Mouse (Mus musculus) hindbrain, embryonic 16.5 days (tissue): ENCODE measurements around the gene Emilin2. TPM values are rescaled to one million over a fixed set of nuclear protein-coding genes. Genes with fewer than 3 reads are reported as not detected.

Source experiments
- ATAC-seq: fragments of 200-750 bp; cut with Nextera tagmentation; 2 replicates; pipeline ENCODE4 v1.8.0; 2017; ENCODE audit warnings: moderate TSS enrichment, moderate library complexity
- H3K27ac ChIP-seq: fragments of 300-500 bp; sonication (generic); 2 replicates; pipeline ENCODE4 v1.5.1; 2014; ENCODE audit warnings: low read depth, mild to moderate bottlenecking, control low read depth, low read length, moderate library complexity
- H3K27me3 ChIP-seq: fragments of 300-500 bp; sonication (generic); replicated peaks from 2 replicates; pipeline ENCODE4 v1.6.1; 2014; ENCODE audit warnings: low read length; ENCODE audit not compliant: control insufficient read depth, insufficient read depth
- H3K36me3 ChIP-seq: fragments of 300-500 bp; sonication (generic); 2 replicates; pipeline ENCODE4 v1.6.1; 2014; ENCODE audit warnings: mild to moderate bottlenecking, low read length, moderate library complexity, mixed read lengths; ENCODE audit not compliant: control insufficient read depth, insufficient read depth
- H3K4me1 ChIP-seq: fragments of 300-500 bp; sonication (generic); 2 replicates; pipeline ENCODE4 v1.6.1; 2014; ENCODE audit warnings: low read depth, low read length; ENCODE audit not compliant: control insufficient read depth, insufficient read depth
- H3K4me2 ChIP-seq: fragments of 300-500 bp; sonication (generic); 2 replicates; pipeline ENCODE4 v1.6.1; 2014; ENCODE audit warnings: mild to moderate bottlenecking, low read length, control low read depth, moderate library complexity
- H3K4me3 ChIP-seq: fragments of 300-500 bp; sonication (generic); 2 replicates; pipeline ENCODE4 v1.5.1; 2014; ENCODE audit warnings: mild to moderate bottlenecking, low read length, control low read depth, moderate library complexity
- H3K9ac ChIP-seq: fragments of 300-500 bp; sonication (generic); 2 replicates; pipeline ENCODE4 v1.6.1; 2014; ENCODE audit warnings: low read depth, mild to moderate bottlenecking, control low read depth, low read length, moderate library complexity
- H3K9me3 ChIP-seq: fragments of 300-500 bp; sonication (generic); 2 replicates; pipeline ENCODE4 v1.6.1; 2014; ENCODE audit warnings: mild to moderate bottlenecking, low read length, moderate library complexity; ENCODE audit not compliant: control insufficient read depth
- WGBS: fragments of 180-500 bp; shearing (Covaris S2); extraction: QIAGEN DNeasy Blood & Tissue Kit; methylation state at CpG from one replicate; pipeline ENCODE4 v1.1.7; 2014; 5-methylcytosine and 5-hydroxymethylcytosine counted together
- polyA plus RNA-seq: library from polyadenylated mRNA; unstranded; fragments of >200 nt; fragmentation: Nextera tagmentation; extraction: Ambion mirVana; gene quantifications from 2 replicates; pipeline ENCODE4 v1.2.1, GENCODE M21; 2015

The Emilin2 gene
- polyA plus RNA-seq, 1 experiment from 2014 or later = 2.2 TPM

- Histone ChIP-seq H3K27me3 (no peaks in the 10 kb centered on the region), H3K9me3 (no peaks in the 10 kb centered on the region)
Measured at GRCm38 (mm10) chr17:71221383-71221782, 90.4 kb downstream of the Emilin2 start.

GRCm38 (mm10) chr17:71217111-71217685 lies 94.6 kb downstream of the Emilin2 start:
- Histone ChIP-seq H3K4me1 (no peaks in the 10 kb centered on the region), H3K4me2 (no peak overlapping the region), H3K36me3 (peaks cover 7% of the 10 kb centered on the region), H3K9me3 (no peaks in the 10 kb centered on the region), H3K27ac (no peak overlapping the region), H3K27me3 (no peaks in the 10 kb centered on the region), H3K4me3 (no peak overlapping the region), H3K9ac (no peak overlapping the region)
- 85% methylated on average over 5 of the region's 5 CpGs for WGBS
- no peak for ATAC-seq

More at GRCm38 (mm10) chr17:71221383-71221782, 90.4 kb downstream of the Emilin2 start:
- H3K9ac ChIP-seq = no peak overlapping the region
- 86% methylated on average over 3 of the region's 3 CpGs for WGBS
- H3K27ac ChIP-seq = no peak overlapping the region
- no peak overlapping the region for H3K4me3 ChIP-seq
- H3K4me2 ChIP-seq = no peak overlapping the region
- ATAC-seq = no peak
- H3K4me1 ChIP-seq = no peaks in the 10 kb centered on the region
- peaks cover 9% of the 10 kb centered on the region for H3K36me3 ChIP-seq

- Histone ChIP-seq H3K27me3 (no peaks in the 10 kb centered on the region), H3K27ac (no peak overlapping the region), H3K4me2 (no peak overlapping the region), H3K4me1 (0 out of 2 replicates have a peak, but pooled peaks cover 2% of the 10 kb centered on the region), H3K36me3 (peaks cover 7% of the 10 kb centered on the region), H3K4me3 (no peak overlapping the region), H3K9ac (no peak overlapping the region), H3K9me3 (no peaks in the 10 kb centered on the region)
- 96% methylated on average over 2 of the region's 2 CpGs for WGBS
- ATAC-seq = no peak
Measured at GRCm38 (mm10) chr17:71216263-71216662, 95.5 kb downstream of the Emilin2 start.

GRCm38 (mm10) chr17:71215241-71215839 lies 96.4 kb downstream of the Emilin2 start:
- H3K4me3 ChIP-seq = no peak overlapping the region
- H3K9me3 ChIP-seq = no peaks in the 10 kb centered on the region
- H3K9ac ChIP-seq = no peak overlapping the region
- H3K27ac ChIP-seq = no peak overlapping the region
- H3K4me2 ChIP-seq = no peak overlapping the region
- 0 out of 2 replicates have a peak, but pooled peaks cover 2% of the 10 kb centered on the region for H3K4me1 ChIP-seq
- H3K27me3 ChIP-seq = no peaks in the 10 kb centered on the region
- no peak for ATAC-seq
- WGBS = 74% methylated on average over 2 of the region's 2 CpGs
- peaks cover 7% of the 10 kb centered on the region for H3K36me3 ChIP-seq

GRCm38 (mm10) chr17:71214514-71215240 lies 97.1 kb downstream of the Emilin2 start:
- Histone ChIP-seq H3K27ac (no peak overlapping the region), H3K9ac (no peak overlapping the region), H3K27me3 (no peaks in the 10 kb centered on the region), H3K4me1 (0 out of 2 replicates have a peak, but pooled peaks cover 2% of the 10 kb centered on the region), H3K36me3 (peaks cover 7% of the 10 kb centered on the region), H3K4me3 (no peak overlapping the region), H3K9me3 (no peaks in the 10 kb centered on the region), H3K4me2 (no peak overlapping the region)
- ATAC-seq = no peak
- WGBS = 86% methylated on average over 17 of the region's 17 CpGs

- Histone ChIP-seq H3K27ac (no peak overlapping the region), H3K9me3 (no peaks in the 10 kb centered on the region), H3K4me2 (no peak overlapping the region), H3K36me3 (peaks cover 7% of the 10 kb centered on the region), H3K9ac (no peak overlapping the region), H3K27me3 (no peaks in the 10 kb centered on the region), H3K4me3 (no peak overlapping the region), H3K4me1 (0 out of 2 replicates have a peak, but pooled peaks cover 2% of the 10 kb centered on the region)
- no peak for ATAC-seq
- 84% methylated on average over 1 of the region's 1 CpGs for WGBS
Measured at GRCm38 (mm10) chr17:71213666-71214065, 98.1 kb downstream of the Emilin2 start.

GRCm38 (mm10) chr17:71211962-71212646 lies 99.7 kb downstream of the Emilin2 start:
- Histone ChIP-seq H3K36me3 (no peaks in the 10 kb centered on the region), H3K27ac (no peak overlapping the region), H3K9me3 (no peaks in the 10 kb centered on the region), H3K4me2 (no peak overlapping the region), H3K27me3 (no peaks in the 10 kb centered on the region), H3K4me3 (no peak overlapping the region), H3K9ac (no peak overlapping the region), H3K4me1 (0 out of 2 replicates have a peak, but pooled peaks cover 2% of the 10 kb centered on the region)
- WGBS = 68% methylated on average over 6 of the region's 6 CpGs
- ATAC-seq = no peak

- no peak overlapping the region for H3K4me2 ChIP-seq
- H3K9me3 ChIP-seq = no peaks in the 10 kb centered on the region
- ATAC-seq = no peak
- H3K36me3 ChIP-seq = no peaks in the 10 kb centered on the region
- H3K27ac ChIP-seq = no peak overlapping the region
- H3K4me3 ChIP-seq = no peak overlapping the region
- 82% methylated on average over 3 of the region's 3 CpGs for WGBS
- 0 out of 2 replicates have a peak, but pooled peaks cover 2% of the 10 kb centered on the region for H3K4me1 ChIP-seq
- no peaks in the 10 kb centered on the region for H3K27me3 ChIP-seq
- H3K9ac ChIP-seq = no peak overlapping the region
Measured at GRCm38 (mm10) chr17:71209936-71210335, 101.8 kb downstream of the Emilin2 start.

- no peak overlapping the region for H3K4me2 ChIP-seq
- H3K9me3 ChIP-seq = no peaks in the 10 kb centered on the region
- H3K4me1 ChIP-seq = 0 out of 2 replicates have a peak, but pooled peaks cover 2% of the 10 kb centered on the region
- no peak overlapping the region for H3K27ac ChIP-seq
- H3K4me3 ChIP-seq = no peak overlapping the region
- no peaks in the 10 kb centered on the region for H3K36me3 ChIP-seq
- no peaks in the 10 kb centered on the region for H3K27me3 ChIP-seq
- 82% methylated on average over 1 of the region's 1 CpGs for whole genome bisulfite sequencing
- no peak overlapping the region for H3K9ac ChIP-seq
- no peak for ATAC-seq
Measured at GRCm38 (mm10) chr17:71208921-71209320, 102.9 kb downstream of the Emilin2 start.
